Mouse (Mus musculus) heart, adult 2 months (tissue): ENCODE data around the gene Glipr1l2. TPM values are rescaled to one million over a fixed set of nuclear protein-coding genes. Genes with fewer than 3 reads are reported as not detected.
"Not testable (repeated sequence)": the region's sequence is repeated elsewhere in the genome, so short reads cannot be mapped to it uniquely, and the experiment has no call there.

Experiments used
- DNase-seq, 2 experiments: peaks; one replicate each; pipeline ENCODE4 v3.0.0; 2021
- H3K27ac ChIP-seq: fragments of 200-600 bp; 2 replicates; pipeline ENCODE4 v1.8.1; 2022
- H3K27me3 ChIP-seq: fragments of 200-500 bp; 2 replicates; pipeline ENCODE4 v1.6.1; 2012; ENCODE audit warnings: mild to moderate bottlenecking, low read length, inconsistent platforms, mixed read lengths; ENCODE audit not compliant: control insufficient read depth, insufficient read depth
- H3K36me3 ChIP-seq: fragments of 200-500 bp; 2 replicates; pipeline ENCODE4 v1.6.1; 2012; ENCODE audit warnings: low read length, inconsistent platforms; ENCODE audit not compliant: control insufficient read depth, insufficient read depth
- H3K4me1 ChIP-seq: fragments of 200-500 bp; 2 replicates; pipeline ENCODE4 v1.6.1; 2011; ENCODE audit warnings: low read length; ENCODE audit not compliant: control insufficient read depth, insufficient read depth
- H3K4me3 ChIP-seq: fragments of 200-600 bp; 2 replicates; pipeline ENCODE4 v1.8.1; 2022
- H3K79me2 ChIP-seq: fragments of 200-500 bp; replicated peaks from 2 replicates; pipeline ENCODE4 v1.6.1; 2012; ENCODE audit warnings: mild to moderate bottlenecking, inconsistent platforms, low read length, moderate library complexity, mixed read lengths; ENCODE audit not compliant: control insufficient read depth, insufficient read depth
- H3K9ac ChIP-seq: fragments of 200-500 bp; 2 replicates; pipeline ENCODE4 v1.6.1; 2012; ENCODE audit warnings: low read depth, mild to moderate bottlenecking, control low read depth, inconsistent platforms, low read length, mixed read lengths
- CTCF ChIP-seq: fragments of 200-600 bp; IDR thresholded peaks from 2 replicates; pipeline ENCODE4 v1.8.1; 2022; ENCODE audit warnings: antibody characterized with exemption, mild to moderate bottlenecking, moderate library complexity
- EP300 ChIP-seq: fragments of 200-500 bp; IDR thresholded peaks from 2 replicates; pipeline ENCODE4 v1.6.1; 2011; ENCODE audit warnings: low read depth, low read length, control low read depth; ENCODE audit not compliant: insufficient read depth
- POLR2A ChIP-seq: fragments of 200-500 bp; IDR thresholded peaks from 2 replicates; pipeline ENCODE4 v1.6.1; 2011; ENCODE audit warnings: mild to moderate bottlenecking, low read depth, low read length, control low read depth; ENCODE audit not compliant: insufficient read depth
- WGBS: fragments of 180-500 bp; shearing (Covaris S2); methylation state at CpG from one replicate; pipeline ENCODE4 v1.1.7; 2018; 5-methylcytosine and 5-hydroxymethylcytosine counted together
- intact Hi-C: fragments of 180-260 bp; cut with DNase I; formaldehyde crosslinking; loops from one replicate; pipeline ENCODE4 v1.15.1; 2025
- polyA plus RNA-seq: library from polyadenylated mRNA; depleted of rRNA; stranded (reverse); fragments of >200 nt; gene quantifications from 2 replicates; pipeline ENCODE4 v1.2.3, GENCODE M21; 2012
- total RNA-seq, 2 experiments: library from RNA; stranded (reverse); gene quantifications; 2 replicates each; pipeline ENCODE4 v1.2.3; 2021

Gene Glipr1l2
- total and polyA plus RNA-seq, 3 experiments: not detected

DNA sequence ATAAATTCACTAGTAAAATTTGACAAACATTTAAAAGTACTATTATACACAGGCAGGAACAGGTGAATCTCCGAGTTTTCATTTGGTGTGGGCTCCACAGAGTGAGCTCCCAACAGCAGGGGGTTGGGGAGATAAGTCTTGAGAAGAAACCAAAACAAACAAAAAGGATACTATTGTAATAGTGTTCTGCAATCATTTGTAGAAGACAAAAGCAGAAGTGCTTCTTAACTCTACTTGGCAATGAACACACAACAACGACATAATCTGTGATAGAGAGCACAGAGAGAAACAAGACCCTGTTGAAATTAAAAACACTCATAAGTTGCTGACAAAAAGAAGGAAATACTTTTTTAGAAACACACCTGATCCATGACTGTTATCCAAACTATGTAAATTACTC is 3.1 kb upstream of the Glipr1l2 start:
- intact Hi-C loops: loop anchor here (10.0 kb wide), 1 partner anchor 55 kb away; no protein-coding TSS in a partner anchor
- WGBS: 10% methylated on average over 2 of the region's 2 CpGs
- Histone ChIP-seq H3K4me3 (no peak overlapping the region), H3K79me2 (no peaks in the 10 kb centered on the region), H3K27ac (no peak overlapping the region), H3K4me1 (no peaks in the 10 kb centered on the region), H3K36me3 (no peaks in the 10 kb centered on the region), H3K27me3 (0 out of 2 replicates have a peak, but pooled peaks cover 1% of the 10 kb centered on the region), H3K9ac (no peak overlapping the region)
- TF ChIP-seq EP300 (no peak), POLR2A (no peak), CTCF (no peak)
- DNase-seq: no peak

- H3K27me3 ChIP-seq, H3K79me2 ChIP-seq, H3K4me3 ChIP-seq, H3K9ac ChIP-seq, H3K27ac ChIP-seq, H3K4me1 ChIP-seq, H3K36me3 ChIP-seq: not testable (repeated sequence)
- WGBS: 2% methylated on average over 5 of the region's 5 CpGs
- TF ChIP-seq CTCF: peak; percentile 80
- peak; percentile 26 to 56 for DNase-seq
- intact Hi-C loops: loop anchor here (2.0 to 5.0 kb wide), 2 partner anchors 43 to 129 kb away; partner anchors contain the start of gene Glipr1l1
These were observed 22.6 kb downstream of the Glipr1l2 start for GRCm38 (mm10) chr10:112105785-112106184.

- H3K4me3 ChIP-seq: no peak overlapping the region
- TF ChIP-seq POLR2A (no peak), EP300 (no peak), CTCF (no peak)
- no peak for DNase-seq
- no peak overlapping the region for H3K9ac ChIP-seq
- 83% methylated on average over 7 of the region's 7 CpGs for WGBS
- intact Hi-C loops: no loop called here
- H3K79me2 ChIP-seq: no peaks in the 10 kb centered on the region
- H3K4me1 ChIP-seq: no peaks in the 10 kb centered on the region
- no peaks in the 10 kb centered on the region for H3K36me3 ChIP-seq
- no peak overlapping the region for H3K27ac ChIP-seq
- no peaks in the 10 kb centered on the region for H3K27me3 ChIP-seq
These were observed 27.2 kb downstream of the Glipr1l2 start for GRCm38 (mm10) chr10:112110401-112110800.

GRCm38 (mm10) chr10:112125090-112125489 is 41.9 kb downstream of the Glipr1l2 start:
- DNase-seq, H3K79me2 ChIP-seq, H3K27ac ChIP-seq, intact Hi-C loops, H3K27me3 ChIP-seq, H3K4me1 ChIP-seq, H3K9ac ChIP-seq, H3K36me3 ChIP-seq, H3K4me3 ChIP-seq: not testable (repeated sequence)
- 53% methylated on average over 2 of the region's 2 CpGs for WGBS

GRCm38 (mm10) chr10:112127682-112128230 is 44.6 kb downstream of the Glipr1l2 start:
- DNase-seq, H3K9ac ChIP-seq, H3K36me3 ChIP-seq, H3K79me2 ChIP-seq, intact Hi-C loops, H3K4me1 ChIP-seq, H3K27ac ChIP-seq, H3K4me3 ChIP-seq, H3K27me3 ChIP-seq: not testable (repeated sequence)
- WGBS: 70% methylated on average over 6 of the region's 6 CpGs

GRCm38 (mm10) chr10:112132194-112132593 is 49.0 kb downstream of the Glipr1l2 start:
- Histone ChIP-seq H3K36me3 (no peaks in the 10 kb centered on the region), H3K4me1 (no peaks in the 10 kb centered on the region), H3K4me3 (no peak overlapping the region), H3K27me3 (no peaks in the 10 kb centered on the region), H3K9ac (no peak overlapping the region), H3K79me2 (no peaks in the 10 kb centered on the region), H3K27ac (no peak overlapping the region)
- DNase-seq: no peak
- intact Hi-C loops: loop anchor here (10.0 kb wide), 1 partner anchor 47 kb away; the partner anchor contains the start of gene Glipr1l2
- no peak for TF ChIP-seq POLR2A
- TF ChIP-seq CTCF: no peak
- WGBS: 83% methylated on average over 3 of the region's 3 CpGs
